Comparison of ENCODE assay signal across 8 mouse cellular contexts in genomic region chr2:25180478-25180903, GRCm38 (mm10). TPM values are rescaled to one million over a fixed set of nuclear protein-coding genes. Genes with fewer than 3 reads are reported as not detected.
DNase-seq lines count a peak whose midpoint lies in the region; TF ChIP-seq lines count a peak whose summit lies in the region.

Gene Nrarp, plus strand, starts transcription at chr2:25180758.

- no peak; the same call in none of the 2 replicates for TF ChIP-seq POLR2A in cortical plate, adult 2 months (IDR thresholded peaks at IDR 0.05; ENCODE audit: extremely low read depth, insufficient read depth, low read length)

- peaks cover 62% of the 10 kb centered on the region for H3K27me3 ChIP-seq in megakaryocyte, embryonic 14.5 days (replicated peaks)

- H3K27ac ChIP-seq in cortical plate, adult 2 months (ENCODE audit: insufficient read depth, low read length), result peak within 1 kb of the TSS; percentile 20; the same call in 1 of the 2 replicates

- peak within 1 kb of the TSS; percentile 46 for H3K4me3 ChIP-seq in cortical plate, adult 2 months (ENCODE audit: insufficient read depth, low read length)
- H3K4me3 ChIP-seq in megakaryocyte, embryonic 14.5 days (replicated peaks), result peak within 1 kb of the TSS; percentile 96

- H3K9me3 ChIP-seq in megakaryocyte, embryonic 14.5 days, result no peaks in the 10 kb centered on the region

- peaks cover 7% of the 10 kb centered on the region for H3K36me3 ChIP-seq in megakaryocyte, embryonic 14.5 days (replicated peaks; ENCODE audit: low read length)

- H3K4me1 ChIP-seq in cortical plate, adult 2 months (ENCODE audit: control insufficient read depth, insufficient read depth, low read length), result peaks cover 8% of the 10 kb centered on the region
- H3K4me1 ChIP-seq in megakaryocyte, embryonic 14.5 days, result peaks cover 92% of the 10 kb centered on the region

- DNase-seq in ZHBTc4 (ENCODE audit: low read depth, low spot score), result peak; percentile 97
- peak; percentile 91 for DNase-seq in gastrocnemius, postnatal 10 days
- DNase-seq in induced T-regulatory cell, adult 2 months (ENCODE audit: low read depth), result peak; percentile 94
- peak; percentile 83 to 93 for DNase-seq in left cerebral cortex, adult 8-10 months (ENCODE audit: low spot score in 2 of 2)
- peak; percentile 91 to 92 for DNase-seq in right cerebral cortex, adult 2 months (ENCODE audit: low spot score in 2 of 2)
- peak; percentile 96 for DNase-seq in urinary bladder, postnatal 14 days (ENCODE audit: low spot score)

- peak; percentile 21; the same call in 1 of the 2 replicates for TF ChIP-seq CTCF in cortical plate, adult 2 months (IDR thresholded peaks at IDR 0.05; ENCODE audit: extremely low read depth, insufficient read depth, low read length)

RNA-seq across cellular contexts. Expression of gene Nrarp, which starts in this region (rescaled TPM):
- polyA plus RNA-seq in cortical plate, adult 2 months (2012; rRNA removed), result 22.1 and 24.2 TPM in 2 replicates
- 10 to 100 TPM; 14.9 to 17.4 TPM for total RNA-seq in gastrocnemius, postnatal 10 days (2021)
- 10 to 100 TPM; 20.5 to 27.9 (median 23.4) TPM for total RNA-seq in left cerebral cortex, adult 8-10 months (2022)
- polyA plus RNA-seq in megakaryocyte, embryonic 14.5 days (2012; ENCODE audit: insufficient read depth, low replicate concordance), result 7.9 and 8.1 TPM in 2 replicates

Comparison
In these comparisons a context has a peak if more than half of its experiments do, and no peak if none do; other contexts are left out.
1. Peak in every context shown above with its lines: DNase-seq, H3K4me3 ChIP-seq and H3K27ac ChIP-seq.